Mouse (Mus musculus) heart, postnatal 25 days (tissue): ENCODE data around the gene BC024978. TPM values are rescaled to one million over a fixed set of nuclear protein-coding genes. Genes with fewer than 3 reads are reported as not detected.
"Not testable (repeated sequence)": the region's sequence is repeated elsewhere in the genome, so short reads cannot be mapped to it uniquely, and the experiment has no call there.

Source experiments
- DNase-seq: peaks from one replicate; pipeline ENCODE4 v3.0.0; 2022; ENCODE audit warnings: low spot score
- intact Hi-C: fragments of 180-260 bp; cut with DNase I; formaldehyde crosslinking; loops from one replicate; pipeline ENCODE4 v1.15.1; 2025
- total RNA-seq, 2 experiments: library from RNA; stranded (reverse); gene quantifications; 2 replicates each; pipeline ENCODE4 v1.2.3; 2021

Gene BC024978
- total RNA-seq, 2 experiments from 2014 or later: 13.9 to 15.8 TPM

DNA sequence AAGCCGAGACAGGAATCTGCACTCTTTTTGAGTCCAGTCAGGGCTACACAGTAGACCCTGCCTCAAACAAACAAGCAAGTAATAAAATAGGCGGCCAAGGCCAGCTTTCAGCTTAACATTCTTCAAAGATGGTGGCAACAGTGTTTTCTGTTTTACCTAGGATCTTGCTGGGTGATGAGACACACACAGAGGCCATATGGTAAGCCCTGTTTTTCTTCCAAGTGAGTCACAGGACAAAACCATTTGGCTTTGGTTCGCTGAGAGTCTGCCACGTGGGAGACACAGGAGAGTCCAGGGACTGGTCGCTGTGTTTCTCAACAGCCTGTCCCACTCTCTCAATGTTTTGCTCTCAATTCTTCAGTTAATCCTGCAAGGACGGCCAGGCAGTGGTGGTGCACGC is 23.0 kb downstream of the BC024978 start:
- DNase-seq: no peak
- intact Hi-C loops: no loop called here

DNA sequence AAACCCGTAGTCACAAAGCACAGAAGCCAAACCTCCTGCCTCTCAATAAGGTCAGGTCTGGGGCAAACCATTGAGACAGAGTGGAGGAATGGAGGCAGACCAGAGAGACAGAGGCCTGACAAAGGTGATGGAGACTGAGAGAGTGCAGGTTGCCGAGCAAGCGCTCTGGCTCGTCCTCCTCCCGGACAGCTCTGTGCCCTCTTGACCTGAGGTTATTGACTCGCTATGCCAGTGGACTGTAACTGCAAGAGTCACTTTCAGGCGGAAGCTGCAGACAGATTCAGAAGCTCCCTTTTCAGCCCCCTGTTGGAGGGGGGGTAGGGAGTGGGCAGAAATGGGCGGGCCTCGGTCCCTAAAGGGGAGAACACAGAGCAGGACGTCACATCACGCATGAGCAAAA is 24.4 kb downstream of the BC024978 start:
- intact Hi-C loops: no loop called here
- no peak for DNase-seq

DNA sequence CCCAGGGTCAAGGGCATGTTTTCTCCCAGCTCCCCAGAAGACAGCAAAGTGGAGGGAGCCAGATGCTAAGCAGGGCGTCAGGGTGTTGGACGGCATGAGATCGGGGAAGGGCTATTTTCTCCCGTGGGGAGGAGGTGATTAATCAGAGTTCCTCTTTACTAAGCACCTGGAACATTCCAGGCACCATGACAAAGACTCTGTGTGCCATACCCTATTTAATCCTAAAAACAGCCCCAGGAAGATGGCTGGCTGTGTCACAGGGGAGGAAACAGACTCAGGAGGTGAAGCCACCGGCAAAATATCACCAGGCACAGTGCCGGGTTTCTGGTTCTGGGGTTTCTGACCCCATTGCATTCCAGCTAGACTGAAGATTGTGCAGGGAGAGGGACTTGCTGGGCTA is 26.4 kb downstream of the BC024978 start:
- intact Hi-C loops: no loop called here
- no peak for DNase-seq

DNA sequence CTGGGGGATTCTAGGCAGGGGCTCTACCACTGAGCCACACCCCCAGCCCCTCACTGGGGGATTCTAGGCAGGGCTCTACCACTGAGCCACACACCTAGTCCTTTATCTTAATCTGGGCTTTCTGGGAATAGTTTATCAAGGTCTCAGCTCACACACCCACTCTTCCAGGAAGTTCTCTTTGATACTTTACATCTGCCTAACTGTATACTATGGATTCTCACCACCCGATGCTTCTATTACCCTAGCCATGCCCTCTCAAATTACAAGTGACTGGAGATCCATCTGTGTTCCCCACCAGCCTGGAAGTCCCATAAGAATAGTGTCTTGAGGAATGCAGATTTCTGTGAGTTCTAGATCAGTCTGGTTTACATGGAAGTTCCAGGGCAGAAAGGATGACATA is 27.0 kb downstream of the BC024978 start:
- intact Hi-C loops: no loop called here
- DNase-seq: no peak

DNA sequence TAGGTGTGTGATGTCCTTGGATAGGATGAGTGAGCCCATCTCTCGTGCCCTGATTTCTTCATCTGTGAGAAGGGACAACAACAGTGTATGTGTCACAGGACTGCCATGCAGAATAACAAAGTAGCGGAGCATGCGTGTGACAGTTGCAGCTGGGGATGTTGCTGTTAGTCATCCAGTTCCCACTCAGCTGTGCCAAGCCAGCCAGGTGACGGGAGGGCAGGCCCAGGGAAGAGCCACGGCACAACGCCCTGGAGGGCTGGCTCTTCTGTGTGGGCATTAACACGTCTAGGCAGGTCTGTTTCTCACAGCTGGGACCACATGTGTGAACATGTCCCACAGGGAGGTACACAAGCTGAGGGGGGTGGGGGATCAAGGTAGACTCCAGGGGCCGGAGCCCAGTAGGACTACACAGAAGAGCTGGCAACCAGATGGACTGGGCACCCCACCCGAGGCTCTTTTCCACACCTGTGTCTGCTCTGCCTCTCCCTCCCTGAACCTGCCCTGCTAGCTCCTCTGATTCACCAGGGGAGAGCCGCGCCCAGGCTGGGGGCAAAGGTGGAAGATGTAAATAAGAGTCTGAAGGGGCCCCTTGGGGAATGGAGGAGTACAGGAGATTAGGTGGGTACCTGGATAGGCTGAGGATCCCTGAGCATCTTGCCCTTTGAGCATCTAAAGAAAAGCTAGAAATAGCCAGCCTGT is 29.4 kb downstream of the BC024978 start:
- intact Hi-C loops: no loop called here
- DNase-seq: no peak

DNA sequence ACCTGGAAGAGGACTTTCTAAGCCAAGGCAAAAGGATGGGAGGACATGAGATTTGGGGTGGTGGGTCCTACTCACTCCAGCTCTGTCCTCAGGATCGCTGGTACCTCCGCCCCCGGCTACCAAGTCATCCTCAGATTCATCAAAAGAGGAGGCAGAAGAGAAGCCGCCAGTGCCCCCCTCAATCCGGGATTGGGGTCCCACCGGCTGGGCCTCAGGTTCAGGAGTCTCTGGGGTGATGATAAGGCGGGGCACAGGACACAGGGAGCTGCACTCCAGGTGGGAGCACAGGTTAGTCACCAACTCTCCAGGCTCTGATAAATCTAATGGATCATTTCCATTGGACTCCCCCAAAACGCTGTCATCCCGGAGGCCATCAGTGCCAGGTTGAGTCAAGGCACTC is 31.7 kb downstream of the BC024978 start:
- intact Hi-C loops: loop anchor here (2.0 kb wide), 1 partner anchor 24 kb away; no protein-coding TSS in a partner anchor
- DNase-seq: no peak

DNA sequence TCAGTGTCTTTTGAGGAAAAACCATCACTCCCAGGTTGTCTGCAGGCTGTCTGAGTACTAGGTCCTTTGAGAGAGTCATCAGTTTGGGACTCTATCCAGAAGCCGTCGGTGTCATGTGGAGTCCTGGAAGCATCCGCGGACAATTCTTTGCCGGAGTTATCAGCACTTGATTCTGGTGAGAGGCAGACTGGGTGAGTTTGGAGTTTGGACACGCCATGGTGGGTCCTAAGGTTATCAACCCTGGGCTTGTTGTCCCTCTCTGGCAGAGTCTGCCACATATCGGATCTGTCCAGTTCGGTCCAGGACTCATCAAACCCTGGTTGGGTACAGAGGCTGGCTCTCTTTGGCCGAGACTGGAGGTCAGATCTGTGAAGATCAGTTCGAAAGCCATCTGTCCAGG is 32.1 kb downstream of the BC024978 start:
- intact Hi-C loops: loop anchor here (2.0 kb wide), 1 partner anchor 25 kb away; no protein-coding TSS in a partner anchor
- DNase-seq: no peak

DNA sequence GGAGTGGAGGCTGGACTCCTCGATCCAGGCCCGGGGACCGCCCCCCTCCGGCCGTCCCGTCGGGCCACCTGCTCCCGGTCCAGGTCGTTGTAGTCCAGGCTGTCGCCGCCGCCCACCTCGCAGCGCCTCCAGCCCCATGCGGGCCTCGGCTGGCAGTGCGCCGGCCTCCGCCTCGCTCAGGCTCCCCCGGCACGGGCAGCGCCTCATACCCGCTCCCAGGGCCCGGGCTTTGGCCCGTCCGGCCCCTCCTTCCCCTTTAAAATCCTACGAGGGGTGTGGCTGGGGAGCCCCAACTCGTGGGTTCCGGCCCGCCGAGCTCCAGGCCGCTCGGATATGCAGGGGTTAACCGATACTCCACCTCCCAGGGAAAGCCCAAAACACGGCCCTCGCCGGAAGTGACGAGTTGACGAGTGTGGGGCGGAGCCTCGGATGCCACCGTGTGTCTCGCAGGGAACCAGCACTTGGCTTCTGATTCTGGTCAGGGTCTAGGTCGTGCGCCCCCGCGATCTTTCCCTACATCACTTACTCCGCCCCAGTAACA is 32.8 kb downstream of the BC024978 start, which contains the start of gene Itpkc:
Gene Itpkc, minus strand, starts transcription at position 381 of the 541 bp plus-strand sequence.
- DNase-seq: peak; percentile 88
- intact Hi-C loops: no loop called here

DNA sequence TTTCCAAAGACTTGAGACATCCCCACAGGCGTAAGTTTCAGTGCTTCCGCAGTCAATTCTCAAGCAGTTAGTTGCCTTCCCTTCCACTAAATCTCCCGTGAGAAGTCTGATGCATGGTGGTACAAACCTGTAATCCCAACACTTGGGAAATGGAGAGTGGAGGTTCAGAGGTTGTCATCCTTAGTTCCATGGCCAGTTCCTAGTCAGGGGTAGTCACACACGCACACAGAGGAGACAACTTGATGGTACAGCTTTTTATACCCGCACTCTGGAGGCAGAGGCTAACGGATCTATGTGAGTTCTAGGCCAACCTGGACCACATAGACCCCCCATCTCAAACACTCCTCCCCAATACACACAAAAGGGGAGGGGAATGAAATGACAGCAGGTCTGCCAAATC is 33.3 kb downstream of the BC024978 start:
- no peak for DNase-seq
- intact Hi-C loops: no loop called here

DNA sequence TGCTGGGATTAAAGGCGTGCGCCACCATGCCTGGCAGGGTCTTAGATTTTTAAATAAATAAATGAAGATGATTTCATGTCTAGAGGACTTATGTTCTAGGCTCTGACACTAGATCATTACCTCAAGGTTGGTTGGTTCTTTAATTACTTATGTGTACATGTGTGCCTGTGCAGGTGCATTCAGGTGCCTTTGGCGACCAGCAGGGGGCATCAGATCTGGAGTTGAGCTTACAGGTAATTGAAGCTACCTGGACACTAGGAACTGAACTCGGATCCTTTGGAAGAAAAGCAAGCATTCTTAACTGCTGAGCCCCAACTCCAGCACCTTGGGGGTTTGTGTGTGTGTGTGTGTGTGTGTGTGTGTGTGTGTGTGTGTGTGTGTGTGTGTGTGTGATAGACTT is 35.2 kb downstream of the BC024978 start:
- intact Hi-C loops: no loop called here
- no peak for DNase-seq

DNA sequence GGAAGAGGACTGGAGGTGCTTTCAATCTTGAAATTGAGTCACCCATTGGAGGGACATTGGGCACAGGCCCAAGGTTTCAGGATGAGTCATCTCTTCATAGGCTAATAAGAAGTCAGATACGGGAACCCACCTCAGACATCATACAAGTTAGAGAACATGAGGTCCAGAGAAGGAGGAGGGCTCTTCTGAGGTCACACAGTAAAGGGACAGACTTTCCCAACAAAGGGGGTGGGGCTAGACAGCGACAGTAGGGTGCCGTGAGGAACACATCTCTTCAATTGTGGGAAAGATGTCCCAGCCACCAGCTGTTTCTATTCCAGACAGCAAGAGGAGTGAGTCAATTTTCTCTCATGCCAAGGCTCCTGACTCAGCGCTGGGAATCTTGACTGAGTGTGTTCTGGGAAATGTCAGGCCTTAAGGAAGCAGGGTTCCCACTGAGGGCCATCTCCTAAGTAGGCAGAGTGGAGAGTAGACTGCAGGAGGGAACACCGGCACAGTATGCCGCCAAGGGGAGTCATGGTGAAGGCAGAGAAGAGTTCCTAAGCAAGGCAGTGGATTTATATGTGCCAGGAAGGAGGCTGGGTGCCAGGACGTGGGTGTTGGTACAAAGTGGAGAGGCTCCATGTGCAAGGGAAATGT is 36.2 kb downstream of the BC024978 start:
- intact Hi-C loops: no loop called here
- DNase-seq: peak; percentile 65

DNA sequence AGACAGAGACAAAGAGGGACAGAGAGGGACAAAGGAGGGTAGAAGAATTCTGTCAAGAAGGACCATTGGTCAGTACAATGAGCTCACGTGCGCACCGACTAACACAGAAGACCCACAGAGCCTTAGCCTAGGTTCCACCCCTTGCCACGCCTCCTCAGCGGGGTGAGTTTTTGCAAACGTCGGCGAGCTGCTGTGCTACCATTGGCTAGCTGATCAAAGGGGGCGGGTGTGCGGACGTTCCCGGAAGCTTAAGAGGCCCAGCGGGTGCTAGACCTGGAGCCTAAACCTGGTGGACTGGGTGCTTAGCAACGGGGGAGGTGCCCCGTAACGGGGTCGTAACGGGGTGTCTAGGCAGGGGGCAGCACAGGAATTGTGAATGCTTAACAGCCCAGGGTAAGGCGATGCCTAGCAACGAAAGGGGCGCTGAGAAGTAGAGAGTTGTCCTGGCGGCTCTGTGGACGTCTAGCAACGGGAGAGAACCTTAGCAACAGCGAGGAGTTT is 37.2 kb downstream of the BC024978 start, which contains the start of gene Coq8b:
Gene Coq8b, plus strand, starts transcription at position 243 of the 501 bp plus-strand sequence.
- intact Hi-C loops: no loop called here
- DNase-seq: peak; percentile 92

DNA sequence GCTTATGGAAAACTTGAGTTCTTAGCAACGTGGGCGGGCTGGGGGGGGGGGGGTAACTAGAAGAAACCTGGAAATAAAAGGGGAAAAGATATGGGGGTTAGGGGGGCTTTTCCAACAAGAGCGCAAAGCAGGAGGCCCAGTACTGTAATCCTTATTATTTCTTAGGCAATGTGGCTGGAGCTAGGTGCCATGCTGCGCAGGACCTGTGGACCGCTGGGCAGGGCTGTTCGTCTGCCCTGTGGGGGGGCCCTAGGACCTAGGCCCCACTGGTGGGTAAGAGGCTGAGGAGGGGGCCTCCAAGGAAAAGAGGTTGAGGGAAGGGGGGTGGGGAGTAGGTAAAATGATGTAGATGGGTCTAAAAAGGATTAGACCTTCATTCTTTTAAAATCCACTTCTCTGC is 37.7 kb downstream of the BC024978 start:
- intact Hi-C loops: no loop called here
- DNase-seq: no peak

DNA sequence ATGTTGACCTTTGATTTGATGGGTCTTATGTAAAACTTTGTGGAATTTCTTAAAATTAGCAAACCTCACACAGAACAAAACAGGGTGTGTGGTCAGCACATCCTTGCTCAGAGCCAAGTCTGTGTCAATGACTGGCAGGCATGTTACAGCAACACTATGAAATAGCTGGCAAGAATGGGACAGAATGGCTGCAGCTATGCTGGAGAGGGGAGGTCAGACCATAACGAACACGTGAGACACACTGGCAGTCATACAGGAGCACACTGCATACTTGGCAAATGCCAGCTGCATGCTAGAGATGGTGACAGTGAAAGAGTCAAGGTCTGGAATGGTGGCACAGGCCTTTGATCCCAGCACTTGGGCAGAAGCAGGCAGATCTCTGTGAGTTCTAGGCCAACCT is 40.1 kb downstream of the BC024978 start:
- intact Hi-C loops: no loop called here
- no peak for DNase-seq

DNA sequence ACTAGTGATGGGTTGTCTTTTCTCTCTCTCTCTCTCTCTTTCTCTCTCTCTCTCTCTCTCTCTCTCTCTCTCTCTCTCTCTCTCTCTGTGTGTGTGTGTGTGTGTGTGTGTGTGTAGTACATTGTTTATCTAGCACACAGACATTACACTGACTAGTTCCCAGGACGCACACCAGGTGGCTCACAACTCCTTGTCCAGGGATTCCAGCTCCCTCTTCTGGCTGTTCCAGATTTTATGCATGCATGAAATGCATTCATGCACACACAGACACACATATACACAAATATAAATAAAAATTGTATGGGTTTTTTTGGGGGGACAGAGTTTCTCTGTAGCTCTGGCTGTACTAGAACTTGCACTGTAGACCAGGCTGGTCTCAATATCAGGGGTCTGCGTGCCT is 41.9 kb downstream of the BC024978 start:
- DNase-seq: no peak
- intact Hi-C loops: no loop called here

DNA sequence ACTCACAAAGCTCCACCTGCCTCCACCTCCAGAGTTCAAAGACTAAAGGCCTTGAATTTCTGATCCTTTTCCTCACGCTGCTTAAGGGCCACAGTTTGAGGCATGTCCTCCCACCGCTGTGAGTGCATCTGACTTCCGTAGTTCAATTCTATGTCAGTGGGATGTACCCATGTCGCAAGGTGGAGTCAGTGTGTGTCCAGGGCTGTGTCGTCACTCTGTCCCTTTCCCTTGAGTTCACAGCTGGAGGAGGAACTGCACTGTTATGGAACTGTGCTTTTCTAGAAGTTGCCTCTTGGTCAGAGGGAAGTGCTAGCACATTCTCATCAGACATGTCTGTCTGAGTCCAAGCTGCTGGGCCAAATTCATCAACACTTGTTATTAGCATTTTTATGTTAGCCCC is 43.0 kb downstream of the BC024978 start:
- intact Hi-C loops: no loop called here
- no peak for DNase-seq

DNA sequence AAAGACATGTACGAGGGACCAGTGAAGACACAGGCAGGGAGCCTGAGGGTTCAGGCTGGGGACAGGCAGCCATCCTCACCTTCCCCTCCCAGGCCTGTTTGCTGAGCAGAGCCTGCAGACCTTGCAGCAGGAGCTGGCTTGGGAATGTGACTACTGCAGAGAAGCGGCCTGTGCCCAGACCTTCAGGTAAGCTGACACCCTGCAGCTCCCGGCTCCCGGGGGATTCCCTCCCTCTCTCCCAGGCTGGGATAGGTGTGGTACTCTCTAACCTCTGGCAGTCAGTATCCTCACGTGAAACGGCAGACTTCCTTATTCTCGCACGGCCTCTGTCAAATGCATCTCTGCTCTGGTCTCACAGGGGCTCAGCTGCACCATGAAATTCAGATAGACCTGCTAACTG is 47.6 kb downstream of the BC024978 start:
- DNase-seq: no peak
- intact Hi-C loops: no loop called here

DNA sequence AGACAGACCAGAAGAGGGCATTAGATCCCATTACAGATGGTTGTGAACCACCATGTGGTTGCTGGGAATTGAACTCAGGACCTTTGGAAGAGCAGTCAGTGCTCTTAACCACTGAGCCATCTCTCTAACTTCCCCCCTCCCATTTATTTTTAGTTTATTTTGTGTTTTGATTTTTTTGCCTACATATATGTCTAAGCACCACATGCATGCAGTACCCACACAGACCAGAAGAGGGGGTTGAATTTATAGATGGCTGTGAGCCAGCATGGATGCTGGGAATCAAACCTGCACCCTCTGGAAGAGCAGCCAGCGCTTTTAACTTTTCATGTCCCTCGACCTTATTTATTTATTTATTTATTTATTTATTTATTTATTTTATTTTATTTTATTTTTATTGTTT is 48.5 kb downstream of the BC024978 start:
- DNase-seq, intact Hi-C loops: not testable (repeated sequence)

DNA sequence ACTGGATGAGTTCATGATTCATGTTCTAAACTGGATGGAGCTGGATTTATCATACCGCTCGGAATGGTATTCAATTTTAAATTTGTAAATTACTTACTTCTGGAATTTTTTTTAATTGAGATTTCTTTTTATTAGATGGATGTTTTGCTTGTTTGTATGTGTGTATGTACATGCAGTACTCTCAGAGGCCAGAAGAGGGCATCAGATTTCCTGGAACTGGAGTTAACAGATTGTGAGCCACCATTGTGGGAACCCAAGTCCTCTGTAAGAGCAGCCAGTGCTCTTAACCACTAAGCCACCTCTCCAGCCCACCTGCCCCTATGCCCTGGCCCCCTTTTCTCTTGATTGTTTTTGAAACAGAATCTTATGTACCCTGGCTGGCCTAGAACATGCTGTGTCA is 53.6 kb downstream of the BC024978 start:
- no peak for DNase-seq
- intact Hi-C loops: no loop called here

DNA sequence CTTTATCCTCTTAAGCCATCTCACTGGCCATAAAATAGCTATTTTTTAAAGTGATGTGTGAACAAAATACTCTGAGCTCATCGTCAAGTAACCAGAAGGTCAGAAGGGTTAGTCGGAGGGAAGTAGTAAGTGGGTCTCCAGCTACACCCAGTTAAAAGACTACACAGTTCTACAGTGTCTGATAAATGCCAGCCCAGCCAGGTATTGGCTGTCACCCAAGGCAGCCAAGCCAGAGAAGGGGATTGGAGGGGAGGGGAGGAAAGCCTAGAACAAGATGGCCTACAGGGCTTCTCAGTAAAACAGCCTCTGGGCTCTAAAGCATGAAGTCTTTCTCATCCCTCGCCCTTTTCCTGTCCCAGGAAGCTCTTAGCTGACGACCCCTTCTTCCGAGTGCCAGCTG is 54.3 kb downstream of the BC024978 start:
- intact Hi-C loops: no loop called here
- no peak for DNase-seq

DNA sequence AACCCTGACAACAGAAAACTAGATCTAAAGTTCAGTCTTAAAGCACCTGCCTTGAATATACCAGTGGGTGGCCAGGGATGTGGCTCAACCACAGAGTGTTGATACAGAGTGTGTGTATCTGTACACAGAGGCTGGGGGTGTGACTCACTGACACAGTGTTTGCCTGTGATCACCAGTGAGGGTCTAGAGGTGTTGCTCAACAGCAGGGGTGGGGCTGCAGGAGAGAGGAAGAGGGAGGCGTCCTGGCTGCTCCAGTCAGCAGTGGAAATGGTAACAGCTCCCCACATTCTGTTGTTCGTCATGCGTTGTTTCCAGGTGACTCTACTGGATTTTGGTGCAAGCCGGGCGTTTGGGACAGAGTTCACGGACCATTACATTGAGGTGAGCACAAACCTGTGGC is 56.4 kb downstream of the BC024978 start:
- DNase-seq: no peak
- intact Hi-C loops: no loop called here
